Mouse (Mus musculus) activated CD4-positive, CD25-positive, alpha-beta regulatory T cell, adult 4 months (primary cell): Measurements from ENCODE around the gene Spred1. TPM values are rescaled to one million over a fixed set of nuclear protein-coding genes. Genes with fewer than 3 reads are reported as not detected.

ENCODE experiments used
- ATAC-seq: one replicate; pipeline ENCODE4 v1.8.0; 2017
- polyA plus RNA-seq, 2 experiments: library from polyadenylated mRNA; unstranded; fragments of 100-300 nt; shearing (Covaris generic); gene quantifications; one replicate each; pipeline ENCODE4 v1.2.1; 2017

Gene Spred1
- 1 to 10 TPM; 1.8 to 2.2 TPM for polyA plus RNA-seq

DNA sequence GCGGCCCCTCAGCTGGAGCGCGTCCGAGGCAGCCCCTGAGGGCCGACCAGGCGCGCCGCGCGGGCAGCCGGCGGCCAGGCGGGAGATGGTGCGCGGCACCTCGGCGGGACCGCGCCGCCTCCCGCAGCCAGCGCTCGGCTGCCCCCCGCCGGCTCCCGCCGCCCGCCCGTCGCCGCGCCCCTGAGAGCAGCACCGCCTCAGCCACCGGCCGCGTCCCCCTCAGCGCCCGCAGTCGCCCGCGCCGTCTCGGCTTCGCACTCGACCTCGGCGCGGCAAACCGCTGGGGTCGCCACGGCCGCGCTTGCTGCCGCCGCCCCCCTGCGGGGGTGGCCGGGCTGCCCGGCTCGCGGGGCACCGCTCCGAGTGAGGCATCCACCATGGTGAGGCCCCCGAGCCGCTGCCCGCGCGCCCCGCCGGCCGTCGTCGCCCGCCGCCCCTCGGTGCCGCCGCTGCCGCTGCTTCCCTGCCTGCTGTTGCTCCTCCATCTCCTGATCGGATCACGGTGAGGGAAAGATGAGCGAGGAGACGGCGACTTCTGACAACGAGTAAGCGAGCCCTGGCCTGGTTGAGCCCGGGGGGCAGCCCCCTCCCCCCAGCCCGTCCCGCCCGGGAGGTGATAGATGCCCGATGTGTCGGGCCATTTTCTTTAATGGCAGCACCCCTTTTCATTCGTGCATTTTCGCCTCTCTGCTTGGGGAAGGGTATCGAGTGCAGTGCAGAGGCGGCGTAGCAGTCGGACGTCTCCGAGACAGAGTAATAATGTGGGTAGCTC, at the start of gene Spred1:
TSS of gene Spred1 (plus strand) at position 163 of the 772 bp plus-strand sequence.
- ATAC-seq = peak; percentile 2

DNA sequence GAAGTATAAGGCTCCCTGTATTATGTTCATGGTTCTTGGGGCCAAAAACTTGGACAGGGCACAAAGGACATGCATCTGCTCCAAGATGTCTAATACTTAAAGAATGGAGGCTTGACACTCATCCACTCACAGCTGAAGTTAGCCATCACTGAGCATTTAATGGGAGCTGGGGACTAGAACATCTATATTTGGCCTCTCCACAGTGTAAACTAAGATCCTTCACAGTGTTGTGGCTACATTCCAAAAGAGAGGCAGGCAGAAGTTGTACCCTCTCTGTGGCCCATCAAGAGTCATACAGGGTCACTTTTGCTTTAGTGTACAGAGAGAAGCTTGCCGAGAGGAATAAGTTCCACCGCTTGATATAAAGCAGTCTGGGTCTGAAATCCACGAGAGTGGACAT, 49.6 kb upstream of the Spred1 start:
- no peak for ATAC-seq

DNA sequence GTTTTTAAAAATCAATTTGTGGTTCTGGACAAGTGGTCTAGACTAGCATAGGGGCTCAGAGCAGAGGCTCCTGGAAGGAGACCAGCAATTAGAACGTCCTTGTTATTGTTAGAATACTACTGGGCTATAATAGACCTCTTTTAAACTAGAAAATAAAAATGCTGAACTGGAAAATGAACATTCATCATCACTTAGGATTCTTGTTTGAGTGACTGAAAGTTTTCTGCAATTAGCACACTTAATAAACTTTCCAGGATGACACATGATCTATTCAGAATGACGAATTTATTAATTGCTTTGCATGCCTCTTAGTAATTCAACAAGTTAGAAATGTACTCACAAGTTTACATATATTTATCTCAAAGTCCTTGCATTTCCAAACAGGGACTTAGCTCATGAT, 42.5 kb upstream of the Spred1 start:
- no peak for ATAC-seq

DNA sequence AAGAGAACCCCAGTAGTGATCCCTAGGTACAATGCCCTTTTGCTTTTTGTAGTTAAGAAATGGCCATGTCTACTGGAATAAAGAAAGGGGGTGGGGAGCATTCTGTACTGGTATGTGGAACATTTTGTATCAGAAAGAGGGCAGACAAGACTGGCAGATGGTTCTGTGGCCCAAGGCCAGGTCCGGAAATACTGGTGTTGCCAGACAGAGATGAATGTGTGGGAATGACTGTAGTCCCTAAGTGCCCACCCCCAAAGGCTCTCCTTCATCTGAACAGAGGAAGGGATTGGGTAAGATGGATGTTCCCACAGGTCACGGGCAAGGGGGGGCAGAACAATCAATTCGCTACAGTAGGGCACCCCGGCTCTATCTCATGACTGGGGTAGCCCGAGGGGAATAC, 41.6 kb upstream of the Spred1 start:
- no peak for ATAC-seq

DNA sequence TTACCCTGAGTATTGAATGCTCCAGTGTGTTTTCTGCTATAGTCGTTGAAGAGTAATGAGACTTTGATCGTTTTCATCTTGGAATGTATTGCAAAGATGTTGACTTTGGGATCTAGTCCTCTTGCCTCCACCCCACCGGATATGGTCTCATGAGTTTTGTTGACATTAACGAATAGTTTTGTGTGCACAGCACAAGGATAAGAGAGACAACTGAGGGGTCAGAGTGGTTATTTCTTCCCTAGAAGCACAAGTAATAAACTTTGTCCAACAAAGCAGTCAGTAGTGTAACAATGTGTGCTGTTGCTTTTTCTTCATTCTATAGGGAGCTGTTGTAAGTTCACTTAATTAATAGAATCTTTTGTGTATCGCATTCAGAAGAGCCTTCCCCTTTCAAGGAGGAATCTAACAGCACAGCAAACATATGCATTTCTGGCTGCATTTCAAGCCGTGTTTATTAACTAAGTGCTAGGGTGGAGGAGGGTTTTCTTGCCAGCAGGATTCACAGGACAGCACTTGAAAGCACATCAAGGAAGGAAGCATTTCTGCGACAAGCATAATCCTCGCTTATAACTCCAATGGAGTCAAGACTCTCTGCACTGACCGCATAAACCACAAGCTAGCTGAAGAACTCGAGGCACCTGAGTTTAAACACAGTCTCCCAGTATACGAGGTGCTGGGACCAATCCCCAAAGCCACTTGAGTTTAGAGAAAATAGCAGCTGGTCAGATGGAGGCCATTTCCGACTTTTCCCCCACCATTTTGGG, 35.0 kb upstream of the Spred1 start:
- no peak for ATAC-seq

DNA sequence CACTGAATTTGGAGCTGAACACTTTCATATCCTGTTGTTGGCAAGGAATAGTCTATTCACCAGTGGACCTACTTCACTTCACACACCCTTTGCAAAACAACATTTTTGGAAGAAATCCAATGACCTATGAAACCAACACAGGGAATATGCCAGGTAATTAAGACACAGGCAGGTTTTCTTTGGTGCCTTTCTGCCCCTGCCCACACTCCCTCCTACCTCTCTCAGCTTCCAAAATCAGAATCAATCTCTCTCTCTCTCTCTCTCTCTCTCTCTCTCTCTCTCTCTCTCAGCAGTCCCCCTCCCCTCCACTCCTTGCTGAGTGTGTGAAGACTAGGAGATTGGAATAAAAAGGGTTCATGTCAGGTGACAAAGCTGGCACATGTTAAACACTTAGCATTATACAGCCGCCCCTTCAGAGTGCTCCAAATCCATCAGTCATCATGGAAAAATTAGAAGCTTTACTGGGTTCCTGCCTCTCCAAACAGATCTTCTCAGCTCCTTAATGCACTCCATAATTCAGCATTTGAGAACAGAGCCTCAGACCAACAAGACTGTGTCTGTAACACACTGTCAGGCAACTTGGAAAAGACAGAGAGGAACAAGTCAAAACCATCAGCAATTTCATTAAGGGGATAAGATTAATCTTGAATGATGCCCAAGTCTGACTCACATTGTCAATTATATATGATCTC, 34.3 kb upstream of the Spred1 start:
- no peak for ATAC-seq

DNA sequence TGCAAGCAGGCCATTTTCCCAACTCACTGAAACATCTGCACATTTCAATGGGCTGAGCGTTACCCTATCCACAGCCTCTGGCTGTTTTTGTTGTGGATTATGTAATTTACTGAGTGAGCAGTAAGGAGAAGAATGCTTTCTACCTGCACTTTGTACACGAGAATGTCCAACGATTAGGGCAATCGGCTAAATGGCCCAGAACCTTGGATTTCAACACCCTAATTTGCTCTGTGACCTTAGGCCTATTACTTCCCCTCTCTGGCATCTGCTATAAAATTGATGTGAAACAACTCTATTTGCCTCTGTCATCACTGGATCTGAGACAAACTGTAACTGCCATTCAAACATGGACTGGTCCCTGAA, 33.7 kb upstream of the Spred1 start:
- ATAC-seq = no peak

DNA sequence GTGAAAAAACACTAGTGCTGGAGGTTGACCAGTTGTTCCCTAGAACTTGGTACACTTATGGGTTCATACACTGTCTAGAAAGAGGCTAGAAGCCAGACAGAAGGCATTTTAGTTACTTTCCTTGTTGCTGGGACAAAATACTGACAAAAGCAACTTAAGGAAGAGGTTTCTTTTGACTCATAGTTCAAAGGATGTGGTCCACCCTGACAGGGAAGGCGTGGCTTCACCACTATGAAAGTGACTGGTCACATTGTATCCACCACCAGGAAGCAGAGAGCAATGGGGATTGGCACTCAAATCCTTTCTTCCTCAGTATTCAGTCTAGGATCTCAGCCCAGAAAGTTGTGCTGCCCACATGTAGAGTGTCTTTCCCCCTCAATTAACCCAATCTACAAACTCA, 31.7 kb upstream of the Spred1 start:
- ATAC-seq = peak; percentile 54

DNA sequence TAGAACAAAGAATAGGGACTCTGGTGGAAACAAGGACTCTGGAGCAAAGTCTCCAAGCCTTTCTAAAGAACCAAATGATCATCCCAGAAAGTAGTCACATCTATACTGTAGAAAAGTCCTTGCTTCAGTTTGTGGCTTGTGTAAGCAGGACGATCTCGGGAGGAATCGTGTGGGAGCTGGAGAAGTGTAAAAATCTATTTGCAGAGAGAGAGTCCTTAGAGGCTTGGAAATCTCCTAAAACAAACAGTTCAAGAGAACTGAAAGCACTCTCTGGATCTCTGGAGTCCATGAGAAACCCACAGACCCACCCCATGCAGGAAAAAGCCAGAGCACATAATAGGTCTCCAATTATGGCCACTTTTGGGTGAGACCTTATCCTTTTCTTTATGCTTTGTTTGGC, 31.1 kb upstream of the Spred1 start:
- no peak for ATAC-seq

DNA sequence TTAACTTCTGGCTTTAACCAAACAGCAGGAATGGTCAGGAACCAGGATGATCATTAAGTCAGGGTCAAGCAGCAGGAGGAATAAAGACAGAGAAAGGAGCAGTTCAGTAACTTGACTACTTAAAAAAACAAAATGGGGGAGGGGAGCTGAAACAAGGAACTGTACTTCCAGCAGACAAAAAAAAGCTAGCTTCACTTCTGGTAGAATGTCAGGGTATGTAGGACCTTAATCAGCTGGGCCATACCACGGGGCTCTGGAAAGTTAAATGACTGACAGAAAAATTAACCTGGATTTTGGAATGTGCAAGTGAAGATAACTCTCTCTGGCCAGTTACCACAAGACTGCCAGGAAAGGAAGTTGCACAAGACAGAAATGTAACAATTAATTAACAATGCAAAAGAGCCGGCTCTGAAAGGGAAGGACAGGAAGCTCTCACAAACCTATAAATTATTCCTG, 28.2 kb upstream of the Spred1 start:
- no peak for ATAC-seq

DNA sequence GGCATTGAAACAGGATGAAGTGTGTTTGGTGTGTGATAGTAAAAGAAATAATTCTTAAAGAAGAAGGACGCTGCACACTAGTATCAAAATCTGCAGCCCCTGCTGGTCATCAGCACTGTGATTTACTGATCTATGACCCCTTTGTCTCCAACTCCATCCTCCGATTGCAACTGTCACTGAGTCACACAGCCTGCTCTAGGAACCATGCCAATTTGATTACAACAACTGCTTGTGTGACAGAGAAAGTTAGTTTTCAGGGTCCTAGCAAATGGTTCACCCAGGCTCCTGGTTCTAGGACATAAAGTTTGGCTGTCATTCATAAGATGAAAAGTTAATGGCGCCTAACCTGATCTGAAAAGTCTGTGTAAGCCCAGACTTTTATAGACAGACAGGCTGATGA, 25.7 kb upstream of the Spred1 start:
- ATAC-seq = no peak

DNA sequence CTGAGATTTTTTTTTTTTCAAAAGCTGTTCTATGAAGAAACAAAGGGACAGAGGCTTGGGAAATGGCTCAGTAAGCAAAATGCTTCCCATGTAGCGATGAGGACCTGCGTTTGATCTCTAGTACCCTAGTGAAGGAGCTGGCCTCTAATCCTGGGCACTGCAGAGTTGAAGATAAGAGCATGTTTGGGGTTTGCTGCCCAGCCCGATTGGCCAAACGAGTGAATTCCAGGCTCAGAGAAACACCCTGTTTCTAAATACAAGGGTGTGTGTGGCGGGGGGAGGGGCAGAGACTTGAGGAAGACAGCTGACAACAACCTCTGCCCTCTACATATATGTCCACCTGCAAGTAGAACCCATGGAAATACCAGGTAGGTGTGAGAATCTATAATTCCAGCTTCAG, 23.9 kb upstream of the Spred1 start:
- ATAC-seq = no peak

DNA sequence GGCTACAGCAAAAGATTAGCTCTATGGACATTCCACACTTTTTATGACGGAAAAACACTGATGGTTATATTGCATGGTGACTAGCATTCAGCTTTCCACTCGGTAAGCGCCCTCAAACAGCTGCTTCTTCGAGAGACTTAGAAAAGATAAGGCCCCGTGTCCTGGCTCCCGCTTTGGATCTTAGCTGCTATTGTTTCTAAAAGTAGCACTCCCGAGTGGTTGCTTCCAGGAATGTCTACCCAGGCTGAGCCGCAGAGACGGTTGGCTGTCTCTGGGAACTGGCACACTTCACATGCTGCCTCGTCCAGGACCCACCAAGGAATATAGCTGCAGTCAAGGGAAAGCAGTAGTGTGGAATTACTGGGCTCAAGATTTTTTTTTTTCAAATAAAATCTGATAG, 21.9 kb upstream of the Spred1 start:
- no peak for ATAC-seq

DNA sequence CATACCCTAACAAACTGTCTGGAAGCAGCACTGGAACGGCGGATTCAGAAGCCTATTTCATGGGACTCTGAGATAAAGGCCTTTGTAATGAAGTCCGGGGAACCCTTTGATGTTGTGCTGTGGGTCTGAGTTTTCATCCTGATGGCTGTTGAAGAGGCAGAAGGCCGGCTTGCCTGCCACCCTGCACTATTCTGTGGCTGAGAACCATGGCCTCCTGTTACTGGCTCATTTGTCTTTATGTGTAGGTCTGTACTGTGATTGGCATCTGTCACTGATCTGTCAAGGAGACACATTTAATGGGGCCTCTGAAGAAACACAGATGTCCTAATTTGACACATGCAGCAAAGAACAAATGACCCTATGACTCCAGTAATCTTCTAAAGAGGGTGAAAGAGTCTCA, 17.7 kb upstream of the Spred1 start:
- no peak for ATAC-seq

DNA sequence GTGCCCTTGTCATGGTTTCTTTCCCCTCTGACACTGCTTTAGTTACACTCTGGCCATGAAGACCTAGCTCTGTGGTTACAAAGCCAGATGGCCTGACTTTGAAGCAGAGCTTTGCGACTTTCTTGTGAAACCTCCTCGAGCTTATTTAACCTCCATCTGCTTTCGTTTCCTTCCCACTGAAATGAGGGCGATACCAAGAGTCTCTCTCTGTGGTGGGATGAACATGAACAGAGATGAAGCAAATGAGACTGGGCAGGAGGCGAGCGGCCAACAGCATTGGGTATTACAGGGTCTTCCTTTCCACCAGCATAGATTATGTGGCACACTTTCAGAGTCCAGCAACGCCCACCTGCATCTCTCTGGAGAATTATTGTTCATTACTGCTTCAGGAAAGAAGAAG, 15.8 kb upstream of the Spred1 start:
- ATAC-seq = no peak

DNA sequence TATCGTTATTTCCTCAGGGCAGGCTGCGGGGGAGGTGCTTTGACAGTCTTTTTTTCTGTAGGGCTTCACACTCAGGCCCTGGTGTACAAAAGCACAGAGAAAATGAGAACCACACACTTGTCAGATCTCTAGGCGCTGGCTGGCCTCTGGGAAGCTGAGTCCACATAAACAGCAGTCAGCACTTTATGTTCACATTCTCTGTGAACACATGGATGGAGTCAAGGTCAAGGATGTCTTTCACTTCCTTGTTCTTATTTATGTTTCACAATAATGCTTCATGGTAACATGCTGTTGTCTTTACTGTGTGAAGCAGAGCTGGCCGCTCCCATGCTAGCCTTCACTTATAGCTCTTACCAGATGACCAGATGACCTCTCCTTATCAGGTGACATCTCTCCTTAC, 13.1 kb upstream of the Spred1 start:
- ATAC-seq = no peak

DNA sequence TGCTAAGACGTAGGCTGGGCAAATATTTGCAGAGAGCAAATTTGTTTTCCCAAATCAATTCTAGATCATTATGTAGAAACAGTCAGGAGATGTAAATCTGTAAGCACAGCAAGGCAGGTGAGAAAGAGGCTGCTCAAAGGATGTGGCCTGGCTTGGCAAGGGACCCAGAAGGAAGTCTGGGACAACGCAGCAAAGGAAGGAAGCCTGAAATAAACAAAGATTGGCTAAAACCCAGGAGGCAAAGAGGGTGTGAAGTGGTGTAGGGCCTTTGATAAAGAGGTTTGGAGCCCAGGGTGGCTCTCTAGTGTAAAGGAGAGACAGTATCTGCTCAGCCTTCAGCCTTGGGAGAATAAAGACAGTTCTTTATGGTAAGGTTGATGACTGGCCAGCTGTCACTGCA, 11.9 kb upstream of the Spred1 start:
- ATAC-seq = no peak

DNA sequence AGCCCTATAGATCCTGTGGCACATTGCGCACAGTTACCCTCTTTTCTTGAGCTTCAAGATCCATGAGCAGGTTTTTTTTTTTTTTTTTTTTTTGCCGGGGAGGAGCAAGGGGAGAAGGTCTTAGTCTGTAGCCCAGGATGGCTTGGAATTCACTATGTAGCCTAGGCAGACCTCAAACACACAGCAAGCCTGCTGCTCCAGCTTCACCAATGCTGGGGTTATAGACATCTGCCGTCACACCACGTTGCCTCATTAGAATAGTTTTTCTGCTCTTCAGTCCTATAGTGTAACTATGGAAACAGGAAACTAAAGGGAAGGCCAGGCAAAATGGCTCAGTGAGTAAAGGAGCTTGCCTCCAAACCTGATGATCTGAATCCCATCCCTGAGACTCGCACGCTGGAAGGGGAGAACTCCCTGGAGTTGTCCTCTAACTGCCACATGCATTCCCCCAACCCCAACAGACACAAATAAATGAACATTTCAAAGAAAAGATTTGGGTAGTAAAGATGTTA, 10.8 kb upstream of the Spred1 start:
- no peak for ATAC-seq

DNA sequence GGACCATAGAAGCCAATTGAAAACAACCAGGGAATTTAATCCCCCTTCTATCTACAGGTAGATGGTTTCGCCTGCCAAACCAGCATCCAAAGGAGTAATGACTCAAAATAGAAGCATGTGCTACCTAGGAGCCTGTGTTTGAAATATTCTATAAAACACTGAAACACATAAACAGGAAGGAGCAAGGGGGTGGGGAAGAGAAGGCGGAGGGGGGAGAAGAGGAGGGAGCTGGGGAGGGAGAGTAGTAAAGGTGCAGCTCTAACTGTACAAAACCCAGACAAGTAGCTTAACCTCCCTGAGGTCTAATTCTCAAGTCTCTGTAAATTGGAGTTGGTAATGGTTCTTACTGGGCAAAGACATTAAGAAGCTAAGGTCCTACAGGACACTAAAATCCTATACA, 7.9 kb upstream of the Spred1 start:
- no peak for ATAC-seq

DNA sequence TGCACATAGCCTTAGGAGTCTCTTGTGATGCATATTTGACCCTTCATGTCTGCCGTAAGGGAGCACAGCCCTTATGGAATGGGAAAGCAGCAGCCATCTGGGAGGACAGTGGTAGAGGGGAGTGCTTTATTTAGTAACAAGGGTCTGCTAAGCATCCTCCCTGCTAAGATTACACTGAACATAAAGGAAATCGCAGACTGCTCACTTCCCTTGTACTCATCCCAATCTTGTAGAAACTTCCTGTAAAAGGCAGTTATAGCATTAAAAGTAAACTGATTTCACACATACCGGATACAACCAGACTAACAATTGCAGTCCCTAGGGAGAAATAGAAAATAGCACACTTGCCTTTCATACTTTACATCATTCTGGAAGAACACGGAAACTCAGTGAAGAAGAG, 7.4 kb upstream of the Spred1 start:
- ATAC-seq = no peak

DNA sequence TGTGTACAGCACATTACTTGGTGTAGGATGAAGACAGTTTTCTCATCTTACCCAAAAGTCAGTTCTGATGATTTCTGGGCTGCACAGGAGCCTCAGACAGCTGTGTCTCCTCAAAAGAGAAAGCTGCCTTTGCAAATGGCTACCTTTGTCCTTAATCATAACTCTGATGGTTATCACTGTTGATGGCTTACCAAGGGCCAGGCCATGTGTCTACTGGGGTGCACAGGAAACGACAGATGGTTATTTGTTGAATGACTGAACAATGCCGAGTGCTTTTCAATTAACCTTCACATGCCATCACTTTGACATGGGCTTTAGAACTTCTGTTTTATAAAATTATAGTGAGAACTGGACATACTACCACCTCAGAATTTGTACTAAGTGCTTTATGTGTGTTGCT, 2.7 kb upstream of the Spred1 start:
- no peak for ATAC-seq

DNA sequence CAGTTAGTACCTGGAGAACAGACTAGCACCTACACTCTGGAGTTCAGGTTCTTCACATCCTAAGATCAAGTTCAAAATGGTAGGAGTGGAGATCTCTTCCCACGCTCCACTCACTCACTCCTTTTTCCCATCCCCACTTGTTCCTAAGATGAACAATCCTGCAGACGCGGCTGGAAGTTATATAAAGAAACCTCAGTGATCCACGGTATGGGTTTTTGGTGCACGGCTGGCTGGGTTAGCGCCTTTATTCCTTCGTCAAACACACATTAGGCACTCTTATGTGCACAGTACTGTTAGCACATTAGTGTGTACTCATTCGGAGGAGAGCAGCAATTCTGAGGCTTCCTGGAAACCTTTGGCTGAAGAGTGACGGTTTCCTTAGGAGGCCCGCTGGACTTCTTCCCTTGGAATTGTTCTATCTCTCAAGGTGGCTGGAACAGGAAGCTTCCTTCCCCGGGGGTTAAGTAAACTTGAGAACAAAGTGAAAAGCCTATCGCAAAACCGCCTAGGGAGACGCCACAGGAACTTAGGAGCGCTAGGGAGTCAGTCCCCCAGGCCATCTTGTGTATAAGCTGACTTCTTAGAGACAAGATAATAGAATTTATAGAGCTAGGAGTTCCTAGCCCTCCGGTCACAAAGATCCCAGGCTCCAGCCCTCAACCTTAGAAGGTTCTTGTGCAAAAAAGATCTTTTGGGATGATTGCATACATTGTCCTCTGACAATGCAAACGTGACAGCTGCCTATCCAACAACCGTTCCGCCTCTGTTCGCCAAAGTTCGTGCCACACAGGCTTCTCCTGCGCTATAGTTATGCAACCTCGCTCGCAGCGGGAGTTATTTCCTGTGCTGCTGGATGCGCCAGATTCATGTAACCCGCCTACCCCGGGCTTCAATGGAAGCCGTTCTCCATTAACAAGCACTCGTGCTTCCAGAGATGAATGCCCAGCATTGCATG, 1.6 kb upstream of the Spred1 start:
- peak; percentile 4 for ATAC-seq
